Mouse (Mus musculus): Measurements from ENCODE around the gene Sprr2i. TPM values are rescaled to one million over a fixed set of nuclear protein-coding genes. Genes with fewer than 3 reads are reported as not detected.

Sprr2i gene
- not detected for polyA plus RNA-seq (2017; shearing (Covaris generic))

GRCm38 (mm10) chr3:92407691-92408090 lies at the start of gene Sprr2i:
Gene Sprr2i, plus strand, starts transcription at chr3:92407991.

GRCm38 (mm10) chr3:92364887-92365286 lies 42.9 kb upstream of the Sprr2i start, which contains the start of gene Sprr2f:
Gene Sprr2f, plus strand, starts transcription at chr3:92365187.

GRCm38 (mm10) chr3:92385385-92385784 lies 22.4 kb upstream of the Sprr2i start, which contains the start of gene Sprr2h:
Gene Sprr2h, plus strand, starts transcription at chr3:92385685.

GRCm38 (mm10) chr3:92417782-92418181 lies 10.0 kb downstream of the Sprr2i start, which contains the start of gene Sprr2j-ps:
Gene Sprr2j-ps, plus strand, starts transcription at chr3:92418082.

GRCm38 (mm10) chr3:92429323-92429722 lies 21.5 kb downstream of the Sprr2i start, which contains the start of gene Gm9774:
Gene Gm9774, minus strand, starts transcription at chr3:92429423.

GRCm38 (mm10) chr3:92432282-92432681 lies 24.5 kb downstream of the Sprr2i start, which contains the start of gene Sprr2k:
Gene Sprr2k, plus strand, starts transcription at chr3:92432582.

GRCm38 (mm10) chr3:92438689-92439088 lies 30.9 kb downstream of the Sprr2i start, which contains the start of gene Sprr1b:
Gene Sprr1b, minus strand, starts transcription at chr3:92438789.

GRCm38 (mm10) chr3:92458620-92459019 lies 50.8 kb downstream of the Sprr2i start, which contains the start of gene Sprr3:
Gene Sprr3, minus strand, starts transcription at chr3:92458720.

Other genes with a start within 250 kb of the Sprr2i start
- not detected for gene Sprr2a1, start 192.2 kb upstream of the Sprr2i start, polyA plus RNA-seq (2017; shearing (Covaris generic))
- gene Sprr2a2, start 192.1 kb upstream of the Sprr2i start, polyA plus RNA-seq (2017; shearing (Covaris generic)): not detected
- not detected for gene Sprr2a3, start 122.6 kb upstream of the Sprr2i start, polyA plus RNA-seq (2017; shearing (Covaris generic))
- not detected for gene Sprr2b, start 91.4 kb upstream of the Sprr2i start, polyA plus RNA-seq (2017; shearing (Covaris generic))
- not detected for gene Sprr2d, start 68.9 kb upstream of the Sprr2i start, polyA plus RNA-seq (2017; shearing (Covaris generic))
- gene Sprr2e, start 55.8 kb upstream of the Sprr2i start, polyA plus RNA-seq (2017; shearing (Covaris generic)): not detected
- not detected for gene Sprr2f, start 42.8 kb upstream of the Sprr2i start, polyA plus RNA-seq (2017; shearing (Covaris generic))
- not detected for gene Sprr2h, start 22.3 kb upstream of the Sprr2i start, polyA plus RNA-seq (2017; shearing (Covaris generic))
- gene Sprr2j-ps, start 10.1 kb downstream of the Sprr2i start, polyA plus RNA-seq (2017; shearing (Covaris generic)): not detected
- gene Gm9774, start 21.4 kb downstream of the Sprr2i start, polyA plus RNA-seq (2017; shearing (Covaris generic)): 17.2 TPM
- gene Sprr2k, start 24.6 kb downstream of the Sprr2i start, polyA plus RNA-seq (2017; shearing (Covaris generic)): not detected
- gene Sprr1b, start 30.8 kb downstream of the Sprr2i start, polyA plus RNA-seq (2017; shearing (Covaris generic)): not detected
- not detected for gene Sprr3, start 50.7 kb downstream of the Sprr2i start, polyA plus RNA-seq (2017; shearing (Covaris generic))
- not detected for gene Sprr1a, start 77.9 kb downstream of the Sprr2i start, polyA plus RNA-seq (2017; shearing (Covaris generic))
- gene Sprr4, start 92.5 kb downstream of the Sprr2i start, polyA plus RNA-seq (2017; shearing (Covaris generic)): not detected
- gene 2310046K23Rik, start 126.5 kb downstream of the Sprr2i start, polyA plus RNA-seq (2017; shearing (Covaris generic)): not detected
- gene Ivl, start 165.7 kb downstream of the Sprr2i start, polyA plus RNA-seq (2017; shearing (Covaris generic)): not detected
- not detected for gene Smcp, start 181.0 kb downstream of the Sprr2i start, polyA plus RNA-seq (2017; shearing (Covaris generic))
- not detected for gene 2210017I01Rik, start 199.5 kb downstream of the Sprr2i start, polyA plus RNA-seq (2017; shearing (Covaris generic))
- gene Lce6a, start 213.7 kb downstream of the Sprr2i start, polyA plus RNA-seq (2017; shearing (Covaris generic)): not detected
- gene Lce1a1, start 240.3 kb downstream of the Sprr2i start, polyA plus RNA-seq (2017; shearing (Covaris generic)): not detected
- not detected for gene Lce1b, start 248.9 kb downstream of the Sprr2i start, polyA plus RNA-seq (2017; shearing (Covaris generic))